Mouse (Mus musculus) erythroid progenitor cell, adult 5-6 weeks (primary cell): ENCODE measurements around the gene Gm26620. TPM values are rescaled to one million over a fixed set of nuclear protein-coding genes. Genes with fewer than 3 reads are reported as not detected.
A peak's percentile ranks its signal among the peaks of the same experiment; 100 is the strongest.

Experiments
- ATAC-seq: replicated peaks from 2 replicates; pipeline ENCODE4 v1.8.0; 2016; ENCODE audit warnings: moderate number of reproducible peaks, mild to moderate bottlenecking, moderate TSS enrichment, inconsistent platforms; ENCODE audit not compliant: poor library complexity, low FRiP score, severe bottlenecking
- total RNA-seq, 2 experiments: library from RNA; stranded (forward) in 1 of 2; stranded (reverse) in 1 of 2; fragments of 150-400 nt in 1 of 2; fragments of 186-747, 209-891 nt in 1 of 2; gene quantifications; 2 replicates each; pipeline versions ENCODE4 v1.2.3 to v1.2.4; 2015 to 2017; ENCODE audit warnings: low replicate concordance in 2 of 2

Gene Gm26620
- total RNA-seq (2015; ENCODE audit: low replicate concordance): not detected in 2 replicates
- not detected in 2 replicates for total RNA-seq (2017; ENCODE audit: low replicate concordance)

DNA sequence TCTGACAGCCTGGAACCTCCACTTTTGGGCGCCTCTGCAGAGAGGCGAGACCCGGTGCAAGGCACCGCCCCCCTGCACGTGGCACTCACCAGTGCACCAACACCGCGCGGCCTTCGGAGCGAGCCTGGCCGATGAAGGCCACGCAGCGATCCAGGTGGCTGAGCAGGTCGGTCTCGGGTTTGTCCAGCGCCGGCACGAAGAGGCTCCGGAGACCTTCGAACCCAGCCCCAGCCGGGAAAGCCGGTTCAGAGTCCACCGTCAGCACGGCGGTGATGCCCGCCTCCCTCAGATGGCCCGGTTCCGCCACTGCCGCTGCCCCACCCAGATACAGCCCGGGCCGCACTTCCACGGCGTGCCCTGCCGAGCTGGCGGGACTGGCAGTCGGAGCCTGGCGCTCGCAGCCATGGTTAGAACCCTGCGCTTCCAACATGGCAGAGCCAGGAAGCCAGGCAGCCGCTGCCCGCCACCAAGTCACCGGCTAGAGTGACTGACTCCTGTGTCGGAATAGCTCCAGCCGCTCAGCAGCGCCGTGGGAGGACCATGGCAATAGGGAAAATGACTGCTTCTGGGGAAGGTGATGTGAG lies at the start of gene Gm26620, which contains the start of gene Dusp12:
Gene Gm26620 (plus strand): TSS at position 88 of the 584 bp plus-strand sequence.
Gene Dusp12 (minus strand): TSS at position 563 of the 584 bp plus-strand sequence.
- ATAC-seq: peak; percentile 87

GRCm38 (mm10) chr1:170839685-170840084 lies 45.2 kb upstream of the Gm26620 start:
- no peak for ATAC-seq

DNA sequence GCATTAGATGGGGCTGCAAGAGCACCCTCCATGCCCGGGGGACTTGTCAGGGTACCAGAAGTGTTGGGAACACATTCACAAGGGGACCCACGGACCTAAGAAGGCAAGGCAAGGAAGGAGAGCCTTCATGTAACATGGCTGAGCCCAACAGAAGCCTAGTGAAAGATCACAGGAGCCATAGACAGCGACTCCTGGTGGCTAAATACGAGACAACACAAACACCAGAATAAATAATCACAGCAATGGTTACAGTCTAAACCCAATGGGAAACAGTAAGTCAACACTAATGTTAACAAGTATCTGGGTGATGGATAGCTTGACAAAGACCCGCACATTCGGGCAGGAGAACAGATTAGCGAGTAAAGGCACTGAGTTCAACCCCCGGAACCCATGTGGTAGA lies 40.5 kb upstream of the Gm26620 start:
- ATAC-seq: peak; percentile 67

GRCm38 (mm10) chr1:170845448-170846307 lies 39.2 kb upstream of the Gm26620 start:
- ATAC-seq: peak; percentile 42; the same call in 1 of the 2 replicates

DNA sequence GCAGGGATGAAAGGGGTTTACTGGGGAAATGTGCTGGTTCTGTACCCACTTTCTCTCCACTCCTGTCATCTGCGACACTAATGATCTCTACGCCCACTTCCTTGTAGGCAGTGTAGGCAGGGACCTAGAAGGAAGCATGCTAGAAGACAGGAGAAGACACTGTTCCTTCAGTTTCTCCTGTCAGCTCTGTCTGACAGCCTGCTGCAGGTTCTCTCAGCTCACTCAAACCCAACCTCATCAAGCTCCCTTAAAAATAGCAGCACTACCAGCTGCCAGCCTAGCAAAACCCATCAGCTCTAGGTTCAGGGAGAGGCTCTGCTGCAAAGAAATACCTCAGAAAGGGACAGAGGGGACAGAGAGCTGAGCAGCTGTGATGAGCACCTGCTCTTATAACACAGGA lies 34.9 kb upstream of the Gm26620 start:
- ATAC-seq: no peak

DNA sequence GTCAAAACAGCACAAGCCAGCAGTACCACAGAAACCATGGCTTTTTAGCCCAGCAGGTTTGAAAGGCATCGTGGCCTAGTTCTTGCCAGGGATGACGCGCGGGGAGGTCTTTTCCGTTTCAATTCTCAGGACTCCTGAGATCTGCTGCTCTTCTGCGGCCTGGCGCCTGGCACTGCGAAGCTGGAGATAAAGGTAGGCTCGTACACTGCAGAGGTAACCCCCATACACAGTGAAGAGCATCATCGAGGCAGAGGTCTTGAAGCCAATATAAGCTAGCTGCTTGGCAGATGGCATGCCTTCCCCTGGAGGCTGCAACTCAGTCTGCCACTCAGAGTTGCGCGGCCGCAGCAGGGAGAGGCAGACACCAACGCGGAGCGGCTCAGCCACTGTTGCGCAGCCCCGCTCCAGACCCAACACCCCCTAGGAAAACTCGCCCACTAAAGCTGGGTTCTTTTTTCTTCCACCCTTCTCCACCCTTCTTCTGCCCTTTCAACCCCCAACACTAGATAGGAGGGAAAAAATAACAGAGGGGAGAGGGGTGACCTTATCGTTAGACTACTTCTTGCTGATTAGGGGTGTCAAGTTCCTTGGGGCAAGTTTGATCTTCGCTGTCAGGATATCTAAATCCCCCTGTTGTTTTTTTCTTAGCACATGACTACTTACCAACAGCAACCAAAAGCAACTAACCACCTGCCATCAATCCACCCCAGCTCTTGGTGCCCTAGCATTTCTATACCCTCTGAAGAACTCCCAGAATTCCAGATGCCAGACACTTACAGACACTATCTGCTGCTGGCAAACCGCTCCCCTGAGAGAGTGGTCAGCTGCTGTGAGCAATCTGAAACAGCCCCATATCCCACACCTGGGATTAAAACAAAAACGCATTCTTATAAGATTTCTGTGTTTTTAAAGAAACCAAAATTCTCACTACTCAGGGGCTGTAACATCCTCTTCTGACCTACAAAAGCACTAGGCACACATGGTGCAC lies 33.9 kb upstream of the Gm26620 start:
- ATAC-seq: no peak

DNA sequence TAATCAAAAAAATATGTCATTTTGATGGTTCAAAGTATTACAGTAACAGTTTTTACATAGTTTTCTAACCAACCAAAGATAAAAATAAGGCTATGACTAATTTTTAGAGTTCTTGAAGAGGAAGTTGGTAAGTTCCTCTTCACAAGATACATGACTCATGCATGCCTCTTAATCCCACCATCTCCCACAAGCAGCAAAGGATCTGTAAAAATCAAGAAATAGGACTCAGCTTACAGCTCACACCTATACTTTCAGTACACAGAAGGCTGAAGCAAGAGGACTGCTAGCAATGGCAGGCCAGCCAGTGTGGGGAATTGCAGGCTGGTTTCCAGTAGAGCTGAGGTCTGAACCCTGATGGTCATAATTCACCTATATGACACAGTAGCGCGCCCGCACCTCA lies 31.3 kb upstream of the Gm26620 start:
- no peak for ATAC-seq

DNA sequence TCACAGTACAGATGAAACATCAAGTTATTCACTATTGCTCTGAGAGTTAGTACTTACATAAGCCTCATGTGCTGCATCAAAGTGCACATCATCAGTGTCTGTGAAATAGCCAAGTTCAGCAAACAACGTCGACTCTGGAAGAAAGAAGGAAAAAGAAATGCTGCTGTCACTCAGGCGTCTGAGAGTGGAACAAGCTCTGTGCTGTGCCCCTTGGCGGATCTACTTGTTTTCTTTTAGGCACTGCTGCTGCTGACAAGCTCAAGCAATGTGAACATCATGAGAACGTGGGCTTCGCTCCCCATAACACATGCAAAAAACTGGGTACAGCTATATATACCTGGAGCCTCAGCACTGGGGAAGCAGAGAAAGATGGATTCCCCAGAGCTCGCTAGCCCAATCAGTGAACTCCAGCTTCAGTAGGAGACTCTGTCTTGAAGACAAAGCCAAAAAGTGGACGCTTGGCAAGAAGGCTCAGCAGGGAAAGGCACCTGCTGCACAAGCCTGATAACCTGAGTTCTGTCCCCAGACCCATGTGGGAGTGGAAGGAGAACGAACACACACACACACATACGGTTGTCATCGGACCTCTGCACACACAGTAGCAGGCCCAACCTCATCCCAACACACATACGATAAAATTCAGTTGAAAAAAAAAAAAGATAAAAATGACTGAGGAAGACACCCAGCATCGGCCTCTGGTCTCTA lies 29.7 kb upstream of the Gm26620 start:
- ATAC-seq: no peak; the same call in 1 of the 2 replicates

- no peak for ATAC-seq
Observed at GRCm38 (mm10) chr1:170857369-170857768, 27.5 kb upstream of the Gm26620 start.

- ATAC-seq: no peak
Observed at GRCm38 (mm10) chr1:170858872-170859271, 26.0 kb upstream of the Gm26620 start.

DNA sequence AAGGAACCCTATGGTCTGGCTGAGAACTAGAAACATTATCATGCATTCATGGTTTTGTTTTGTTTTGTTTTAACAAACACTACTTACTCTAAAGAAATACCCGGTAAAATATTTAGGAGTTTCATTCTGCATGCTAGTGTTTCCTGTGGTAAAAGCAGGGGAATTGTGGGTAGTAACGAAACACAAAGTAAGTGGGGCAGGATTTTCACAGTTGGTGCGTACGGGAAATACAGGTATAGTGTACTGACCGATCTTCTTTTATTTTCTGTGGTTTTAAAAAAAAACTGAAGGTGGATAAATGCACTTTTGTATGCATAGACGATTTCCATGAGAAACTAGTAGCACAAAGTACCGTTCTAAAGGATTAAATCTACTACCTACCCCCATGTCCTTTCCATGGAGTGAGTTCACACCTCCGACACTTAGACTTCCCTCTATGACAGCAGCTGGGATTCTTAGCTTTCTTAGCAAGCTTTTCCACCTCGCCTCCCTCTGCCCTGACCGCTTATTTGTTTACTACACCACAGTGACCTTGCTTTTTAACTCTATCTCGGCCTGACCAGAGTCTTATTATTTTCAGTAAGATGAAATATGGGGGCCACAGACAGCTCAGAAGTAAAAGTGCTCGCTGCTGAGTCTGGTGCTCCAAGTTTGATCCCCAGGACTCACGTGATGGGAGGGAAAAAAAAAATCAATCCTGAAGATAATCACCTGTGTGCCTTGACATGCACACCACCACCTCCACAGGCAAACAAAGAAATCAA lies 23.0 kb upstream of the Gm26620 start:
- ATAC-seq: no peak

GRCm38 (mm10) chr1:170862435-170862717 lies 22.5 kb upstream of the Gm26620 start:
- ATAC-seq: no peak

DNA sequence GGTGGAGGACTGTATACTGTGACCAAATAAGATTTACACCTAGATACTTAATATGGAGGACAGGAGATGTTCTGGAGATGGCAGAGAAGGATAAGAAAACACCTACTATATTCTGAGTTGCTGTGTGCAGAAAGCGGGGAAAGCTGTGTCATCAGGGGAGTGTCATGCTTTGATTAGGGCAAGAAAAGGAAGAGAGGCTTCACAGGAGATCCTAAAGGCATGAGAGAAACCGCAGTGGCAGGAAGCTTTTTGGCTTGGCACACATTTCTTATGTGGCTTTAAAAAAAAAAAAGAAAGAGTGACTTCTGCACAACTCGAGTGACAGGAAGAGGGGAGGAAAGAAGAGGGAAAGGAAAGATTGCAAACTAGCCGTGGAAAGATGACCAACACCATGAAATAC lies 21.8 kb upstream of the Gm26620 start:
- ATAC-seq: no peak

DNA sequence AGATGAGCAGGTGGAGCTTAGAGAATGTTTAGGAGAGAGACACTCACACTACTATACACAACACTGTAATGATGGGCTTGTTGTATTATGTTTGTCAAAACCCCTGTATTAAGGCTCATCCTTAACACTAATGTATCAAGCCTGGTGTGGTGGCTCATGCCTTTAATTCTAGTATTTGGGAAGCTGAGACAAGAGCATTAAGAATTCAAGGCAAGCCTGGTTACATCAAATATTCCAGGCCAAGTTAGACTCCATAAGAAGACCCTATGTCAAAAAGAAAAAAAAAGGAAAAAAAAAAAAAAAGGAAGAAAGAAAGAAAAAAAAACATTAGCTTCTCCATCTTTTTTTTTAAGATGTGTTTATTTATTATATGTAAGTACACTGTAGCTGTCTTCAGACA lies 20.6 kb upstream of the Gm26620 start:
- no peak for ATAC-seq

GRCm38 (mm10) chr1:170864754-170865153 lies 20.1 kb upstream of the Gm26620 start:
- ATAC-seq: no peak

DNA sequence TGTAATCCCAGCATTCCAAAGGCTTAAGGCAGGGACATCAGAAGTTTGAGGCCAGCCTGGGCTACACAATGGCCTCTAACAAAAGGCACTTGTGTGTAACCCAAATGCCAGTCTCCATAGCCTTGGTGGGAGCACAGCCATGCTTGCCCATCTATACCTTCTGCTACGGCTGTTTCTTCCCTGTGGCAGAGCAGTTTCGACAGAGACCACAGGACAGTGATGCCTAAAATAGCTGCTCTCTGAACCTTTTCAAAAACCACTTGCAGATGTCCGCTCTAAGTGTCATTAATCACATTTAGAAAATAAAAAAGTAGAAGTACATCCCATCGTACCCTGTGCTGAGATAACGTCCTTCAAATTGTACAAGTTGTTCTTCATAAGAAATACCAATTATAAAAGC lies 19.5 kb upstream of the Gm26620 start:
- no peak for ATAC-seq

DNA sequence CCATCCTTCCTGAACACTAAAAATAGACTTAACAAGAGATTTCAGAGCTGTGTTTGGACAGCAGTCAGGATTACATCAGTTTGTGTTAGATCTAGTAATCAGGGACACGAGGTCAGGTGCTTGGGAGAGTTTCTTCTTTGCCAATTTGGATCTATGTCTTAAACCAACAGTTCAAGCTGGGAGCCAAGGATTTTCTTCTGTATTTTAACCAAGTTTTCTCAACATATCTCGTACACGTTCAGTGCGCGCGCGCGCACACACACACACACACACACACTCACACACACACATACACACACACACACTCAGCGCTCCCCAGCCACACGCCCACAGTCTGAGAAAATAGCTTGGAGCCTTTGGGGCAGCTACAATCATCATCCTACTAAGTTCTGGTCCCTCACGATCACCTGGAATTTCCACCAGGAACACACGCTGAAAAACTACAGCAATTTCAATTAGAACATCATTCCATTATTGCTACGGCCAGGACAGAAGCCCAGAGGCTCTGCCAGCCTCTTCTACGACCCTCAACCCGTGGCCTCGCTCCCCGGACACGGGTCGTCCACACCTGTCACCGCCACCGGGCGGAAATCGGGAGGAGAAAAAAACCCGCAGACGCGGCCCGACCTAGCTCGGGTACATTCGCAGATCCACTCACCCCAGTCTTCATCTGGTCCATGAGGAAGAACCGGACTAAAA lies 17.7 kb upstream of the Gm26620 start:
- ATAC-seq: peak; percentile 69

- peak; percentile 93 for ATAC-seq
Observed at GRCm38 (mm10) chr1:170867691-170868105, 17.2 kb upstream of the Gm26620 start, which contains the start of gene Atf6. Gene Atf6, minus strand, starts transcription at chr1:170867771.
